Mouse (Mus musculus): ENCODE measurements around the gene Ak7. TPM values are rescaled to one million over a fixed set of nuclear protein-coding genes. Genes with fewer than 3 reads are reported as not detected.

Gene Ak7
- polyA plus RNA-seq, 1 experiment: 0.14 TPM

DNA sequence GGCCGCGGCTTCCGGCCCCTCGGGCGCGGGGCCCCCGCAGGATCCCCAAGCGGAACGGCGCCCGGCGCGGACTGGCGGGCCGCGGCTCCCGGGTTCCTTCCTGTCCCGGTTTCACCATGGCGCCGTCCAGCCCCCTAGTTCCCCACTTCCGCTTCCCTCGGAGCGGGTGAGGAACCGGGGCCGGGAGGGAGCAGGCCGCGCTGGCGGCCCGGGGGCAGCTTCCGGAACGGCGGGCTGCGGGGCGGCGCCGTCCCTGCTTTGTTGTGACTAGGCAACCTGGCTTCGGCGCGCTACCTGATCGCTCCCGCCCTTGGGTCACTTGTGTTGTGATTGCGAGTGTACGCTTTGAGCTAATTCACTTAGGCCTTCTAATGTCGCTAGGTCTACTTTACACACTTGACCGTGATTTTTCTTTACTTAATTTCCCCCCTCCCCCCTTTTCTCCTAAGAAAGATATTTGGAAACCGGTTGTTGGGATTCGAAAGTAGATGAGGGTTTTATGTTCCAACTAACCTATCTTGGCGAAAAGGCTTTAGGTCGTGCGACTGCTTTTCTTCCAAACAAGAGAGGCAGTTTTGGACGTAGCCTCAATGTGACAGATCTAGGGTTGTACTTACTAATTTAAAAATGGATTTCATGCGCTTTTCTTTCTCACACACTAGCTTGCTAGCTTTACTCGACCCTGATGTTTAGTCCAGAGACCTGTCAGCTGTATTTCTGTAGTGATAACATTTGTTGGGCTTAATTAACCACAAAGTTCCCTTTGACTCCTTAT, 79.4 kb downstream of the Ak7 start:
- Histone ChIP-seq H3K27me3 (ENCODE audit: control insufficient read depth, insufficient read depth, low read length) (no peaks in the 10 kb centered on the region), H3K4me3 (ENCODE audit: low read depth, low read length) (peak overlapping the region; percentile 98), H3K36me3 (ENCODE audit: control insufficient read depth, insufficient read depth, low read length) (no peaks in the 10 kb centered on the region; the same call in 1 of the 2 replicates), H3K27ac (ENCODE audit: insufficient read depth, low read depth, low read length) (peak overlapping the region; percentile 94), H3K4me1 (ENCODE audit: control insufficient read depth, insufficient read depth, insufficient read length, low read length) (peaks cover 4% of the 10 kb centered on the region; the same call in 1 of the 2 replicates)
- WGBS: under 1% methylated on average over 53 of the region's 53 CpGs
- TF ChIP-seq POLR2A (IDR thresholded peaks at IDR 0.05; ENCODE audit: low read depth, low read length): no peak

DNA sequence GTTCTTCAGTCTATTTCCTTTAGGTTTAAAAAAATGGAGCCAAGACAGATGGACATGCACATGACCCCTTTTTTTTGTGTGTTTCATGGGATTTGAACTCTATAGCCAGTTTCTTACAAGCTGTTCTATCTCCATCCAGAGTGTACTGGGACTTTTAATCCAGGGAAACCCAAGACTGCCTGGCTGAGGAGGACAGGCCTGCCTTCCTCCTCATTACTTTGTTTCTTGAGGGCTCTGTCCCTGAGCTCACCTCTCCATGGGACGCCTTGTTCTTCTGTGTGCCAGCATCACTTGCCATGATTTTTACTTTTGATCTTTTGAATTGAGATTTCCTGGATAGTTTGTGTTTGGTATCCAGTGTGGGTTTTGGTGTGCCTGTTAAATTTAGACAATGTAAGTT, 80.3 kb downstream of the Ak7 start:
- Histone ChIP-seq H3K27ac (ENCODE audit: insufficient read depth, low read depth, low read length) (no peak overlapping the region), H3K4me3 (ENCODE audit: low read depth, low read length) (peak overlapping the region; percentile 19), H3K27me3 (ENCODE audit: control insufficient read depth, insufficient read depth, low read length) (no peaks in the 10 kb centered on the region), H3K4me1 (ENCODE audit: control insufficient read depth, insufficient read depth, insufficient read length, low read length) (peaks cover 4% of the 10 kb centered on the region; the same call in 1 of the 2 replicates), H3K36me3 (ENCODE audit: control insufficient read depth, insufficient read depth, low read length) (no peaks in the 10 kb centered on the region; the same call in 1 of the 2 replicates)
- WGBS: 29% methylated on average over 1 of the region's 1 CpGs
- TF ChIP-seq POLR2A (IDR thresholded peaks at IDR 0.05; ENCODE audit: low read depth, low read length): no peak
- TF ChIP-seq CTCF (IDR thresholded peaks at IDR 0.05; ENCODE audit: extremely low read depth, insufficient read length, insufficient replicate concordance, low read depth, low read length): no peak

DNA sequence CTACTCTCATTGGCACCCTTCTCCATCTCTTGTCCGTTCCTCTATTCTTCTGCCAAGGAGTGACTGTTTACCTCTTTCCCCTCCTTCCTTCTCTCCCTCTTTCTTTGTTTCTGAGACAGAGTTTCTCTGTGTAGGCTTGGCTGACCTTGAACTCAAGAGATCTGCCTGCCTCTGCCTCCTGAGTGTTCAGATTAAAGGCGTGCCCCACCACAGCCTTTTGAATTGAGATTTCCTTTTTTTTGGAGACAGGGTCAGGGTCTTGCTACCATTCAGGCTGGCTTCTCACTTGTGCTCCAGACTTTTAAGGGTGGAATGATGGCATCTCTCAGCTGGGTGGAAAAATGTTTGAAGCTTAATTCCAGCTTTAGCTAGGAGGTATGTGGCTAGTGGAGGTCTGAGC, 81.8 kb downstream of the Ak7 start:
- Histone ChIP-seq H3K4me3 (ENCODE audit: low read depth, low read length) (no peak overlapping the region), H3K4me1 (ENCODE audit: control insufficient read depth, insufficient read depth, insufficient read length, low read length) (peaks cover 4% of the 10 kb centered on the region; the same call in 1 of the 2 replicates), H3K27me3 (ENCODE audit: control insufficient read depth, insufficient read depth, low read length) (no peaks in the 10 kb centered on the region), H3K36me3 (ENCODE audit: control insufficient read depth, insufficient read depth, low read length) (no peaks in the 10 kb centered on the region; the same call in 1 of the 2 replicates), H3K27ac (ENCODE audit: insufficient read depth, low read depth, low read length) (no peak overlapping the region)
- WGBS: 84% methylated on average over 2 of the region's 2 CpGs
- TF ChIP-seq POLR2A (IDR thresholded peaks at IDR 0.05; ENCODE audit: low read depth, low read length) (no peak), CTCF (IDR thresholded peaks at IDR 0.05; ENCODE audit: extremely low read depth, insufficient read length, insufficient replicate concordance, low read depth, low read length) (no peak)

DNA sequence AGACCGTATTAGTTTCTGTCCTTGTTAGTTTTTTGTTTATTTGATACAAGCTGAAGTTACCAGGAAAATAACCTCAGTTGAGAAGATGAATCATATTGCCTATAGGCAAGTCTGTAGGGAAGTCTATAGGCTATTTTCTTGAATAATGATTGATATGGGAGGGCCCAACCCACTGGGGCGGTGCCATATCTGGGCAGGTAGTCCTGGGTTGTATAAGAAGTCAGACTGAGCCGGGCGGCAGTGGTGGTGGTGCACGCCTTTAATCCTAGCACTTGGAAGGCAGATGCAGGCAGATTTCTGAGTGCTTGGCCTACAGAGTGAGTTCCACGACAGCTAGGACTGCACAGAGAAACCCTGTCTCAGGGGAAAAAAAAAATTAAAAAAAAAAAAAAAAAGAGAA, 84.1 kb downstream of the Ak7 start:
- TF ChIP-seq POLR2A (IDR thresholded peaks at IDR 0.05; ENCODE audit: low read depth, low read length): peak; percentile 46; the same call in 1 of the 2 replicates
- no peak for TF ChIP-seq CTCF (IDR thresholded peaks at IDR 0.05; ENCODE audit: extremely low read depth, insufficient read length, insufficient replicate concordance, low read depth, low read length)
- Histone ChIP-seq H3K27me3 (ENCODE audit: control insufficient read depth, insufficient read depth, low read length) (no peaks in the 10 kb centered on the region), H3K4me3 (ENCODE audit: low read depth, low read length) (no peak overlapping the region), H3K4me1 (ENCODE audit: control insufficient read depth, insufficient read depth, insufficient read length, low read length) (peaks cover 4% of the 10 kb centered on the region; the same call in 1 of the 2 replicates), H3K36me3 (ENCODE audit: control insufficient read depth, insufficient read depth, low read length) (no peaks in the 10 kb centered on the region; the same call in 1 of the 2 replicates), H3K27ac (ENCODE audit: insufficient read depth, low read depth, low read length) (no peak overlapping the region)
- 36% methylated on average over 6 of the region's 6 CpGs for WGBS

DNA sequence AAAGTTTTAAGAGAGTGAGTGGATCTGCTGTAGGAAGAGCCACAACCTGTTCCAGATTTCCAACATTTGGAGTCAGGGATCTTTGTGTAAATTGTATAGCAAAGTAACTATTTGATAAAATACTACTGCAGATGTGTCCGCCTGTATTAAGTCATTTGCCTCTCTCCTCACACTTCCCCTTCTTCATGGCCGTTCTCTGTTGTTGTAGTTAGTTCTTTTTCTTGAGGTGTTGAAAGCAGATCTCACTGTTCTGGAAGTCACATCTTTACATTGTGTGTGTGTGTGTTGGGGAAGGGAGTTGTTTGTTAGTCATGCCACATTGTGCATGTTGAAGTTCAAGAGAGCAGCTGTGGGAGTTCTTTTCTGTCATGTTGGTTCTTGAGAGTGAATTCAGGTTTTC, 89.1 kb downstream of the Ak7 start:
- Histone ChIP-seq H3K36me3 (ENCODE audit: control insufficient read depth, insufficient read depth, low read length) (peaks cover 5% of the 10 kb centered on the region), H3K27me3 (ENCODE audit: control insufficient read depth, insufficient read depth, low read length) (no peaks in the 10 kb centered on the region), H3K27ac (ENCODE audit: insufficient read depth, low read depth, low read length) (no peak overlapping the region), H3K4me3 (ENCODE audit: low read depth, low read length) (no peak overlapping the region), H3K4me1 (ENCODE audit: control insufficient read depth, insufficient read depth, insufficient read length, low read length) (peaks cover 2% of the 10 kb centered on the region; the same call in 1 of the 2 replicates)
- 81% methylated on average over 2 of the region's 2 CpGs for WGBS
- TF ChIP-seq POLR2A (IDR thresholded peaks at IDR 0.05; ENCODE audit: low read depth, low read length) (no peak), CTCF (IDR thresholded peaks at IDR 0.05; ENCODE audit: extremely low read depth, insufficient read length, insufficient replicate concordance, low read depth, low read length) (no peak)

DNA sequence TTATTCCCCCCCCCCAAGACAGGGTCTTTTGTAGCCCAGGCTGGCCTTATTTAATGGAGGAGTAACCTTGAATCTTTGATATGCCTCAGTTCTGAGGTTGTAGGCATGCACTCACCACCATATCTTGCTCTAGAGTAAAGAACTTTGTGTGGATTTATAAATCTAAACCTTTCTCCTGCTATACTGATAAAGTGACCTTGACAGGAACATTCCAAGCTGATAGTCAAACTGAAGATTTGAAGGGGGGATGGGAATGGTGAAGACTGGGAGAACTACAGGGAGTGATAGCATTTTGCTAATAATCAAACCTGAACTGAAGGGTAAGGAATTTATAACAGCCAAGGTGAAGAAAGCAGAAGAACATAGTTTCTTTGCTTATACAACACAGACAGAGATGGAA, 92.2 kb downstream of the Ak7 start:
- H3K36me3 ChIP-seq (ENCODE audit: control insufficient read depth, insufficient read depth, low read length): peaks cover 12% of the 10 kb centered on the region
- TF ChIP-seq POLR2A (IDR thresholded peaks at IDR 0.05; ENCODE audit: low read depth, low read length) (no peak), CTCF (IDR thresholded peaks at IDR 0.05; ENCODE audit: extremely low read depth, insufficient read length, insufficient replicate concordance, low read depth, low read length) (no peak)
- H3K27me3 ChIP-seq (ENCODE audit: control insufficient read depth, insufficient read depth, low read length): no peaks in the 10 kb centered on the region
- no peak overlapping the region for H3K27ac ChIP-seq (ENCODE audit: insufficient read depth, low read depth, low read length)
- no peak overlapping the region for H3K4me3 ChIP-seq (ENCODE audit: low read depth, low read length)
- H3K4me1 ChIP-seq (ENCODE audit: control insufficient read depth, insufficient read depth, insufficient read length, low read length): no peaks in the 10 kb centered on the region; the same call in 1 of the 2 replicates

DNA sequence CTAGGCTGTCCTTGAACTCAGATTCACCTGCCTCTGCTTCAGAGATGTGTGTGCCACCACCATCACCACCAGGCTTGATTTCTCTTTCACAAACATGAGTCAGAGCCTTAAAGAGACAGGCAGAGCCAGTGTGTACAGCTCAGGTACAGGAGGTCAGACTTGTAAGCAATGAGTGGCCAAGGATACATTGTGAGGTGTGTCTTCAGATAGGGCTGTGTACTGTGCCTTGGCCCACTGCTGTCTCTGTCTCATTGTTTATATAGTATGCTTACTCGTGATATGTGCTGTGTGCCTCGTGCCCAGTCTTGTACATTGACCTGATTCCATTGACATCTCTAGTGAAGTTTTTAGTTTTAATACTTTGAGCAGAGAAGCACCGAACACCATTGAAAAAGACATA, 100.0 kb downstream of the Ak7 start:
- Histone ChIP-seq H3K4me1 (ENCODE audit: control insufficient read depth, insufficient read depth, insufficient read length, low read length) (no peaks in the 10 kb centered on the region; the same call in 1 of the 2 replicates), H3K27ac (ENCODE audit: insufficient read depth, low read depth, low read length) (no peak overlapping the region), H3K27me3 (ENCODE audit: control insufficient read depth, insufficient read depth, low read length) (no peaks in the 10 kb centered on the region), H3K4me3 (ENCODE audit: low read depth, low read length) (no peak overlapping the region), H3K36me3 (ENCODE audit: control insufficient read depth, insufficient read depth, low read length) (peaks cover 35% of the 10 kb centered on the region)
- TF ChIP-seq POLR2A (IDR thresholded peaks at IDR 0.05; ENCODE audit: low read depth, low read length) (no peak), CTCF (IDR thresholded peaks at IDR 0.05; ENCODE audit: extremely low read depth, insufficient read length, insufficient replicate concordance, low read depth, low read length) (no peak)
- 39% methylated on average over 3 of the region's 3 CpGs for WGBS

Data from small intestine, adult 2 months (tissue).